Mouse (Mus musculus): Measurements from ENCODE around the gene Ccdc7a. TPM values are rescaled to one million over a fixed set of nuclear protein-coding genes. Genes with fewer than 3 reads are reported as not detected.

Gene Ccdc7a
- polyA plus RNA-seq, 1 experiment from 2014 or later, result not detected

Other genes starting within 250 kb of the Ccdc7a start
- not detected in 2 replicates for gene Ccdc7b, start 1.6 kb upstream of the Ccdc7a start, polyA plus RNA-seq (2015; fragmentation: Nextera tagmentation; extraction: Ambion mirVana)
- gene Gm10999, start 66.1 kb upstream of the Ccdc7a start, polyA plus RNA-seq (2015; fragmentation: Nextera tagmentation; extraction: Ambion mirVana), result not detected in 2 replicates
- 6.1 and 7.1 TPM in 2 replicates for gene 2610044O15Rik8, start 168.9 kb upstream of the Ccdc7a start, polyA plus RNA-seq (2015; fragmentation: Nextera tagmentation; extraction: Ambion mirVana)

All from liver, embryonic 16.5 days (tissue).